Mouse (Mus musculus) bone marrow, adult 2 months (tissue): ENCODE data around the gene Eml3.

Experiments
- CTCF ChIP-seq: fragments of 200-500 bp; IDR thresholded peaks from 2 replicates; pipeline ENCODE4 v1.5.1; 2011; ENCODE audit warnings: low read length, control low read depth; ENCODE audit not compliant: control insufficient read depth, insufficient read depth
- POLR2A ChIP-seq: fragments of 200-500 bp; IDR thresholded peaks from 2 replicates; pipeline ENCODE4 v1.6.1; 2011; ENCODE audit warnings: low read depth, mild to moderate bottlenecking, control low read depth, low read length, borderline replicate concordance; ENCODE audit not compliant: control insufficient read depth

DNA sequence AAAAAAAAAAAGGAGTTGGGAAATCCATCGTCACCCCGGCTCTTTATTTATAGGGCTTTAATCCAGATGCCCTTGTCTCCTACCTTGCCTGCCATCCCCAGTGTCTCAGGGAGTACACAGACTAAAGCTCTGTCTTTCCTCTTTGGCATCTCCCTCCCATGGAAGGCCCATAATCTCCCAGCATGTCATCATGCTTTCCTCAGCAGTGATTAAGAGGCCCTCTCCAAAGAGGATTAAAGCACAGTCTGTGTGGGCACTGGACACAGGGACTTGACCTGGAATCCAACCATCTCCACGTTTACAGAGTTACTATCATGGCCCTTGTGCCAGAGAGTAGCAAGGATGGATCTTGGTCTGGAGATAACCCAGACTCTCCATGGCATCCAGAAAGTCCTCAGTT is 45.7 kb upstream of the Eml3 start, which contains the start of the genes Lbhd1 and Gm49403:
- TF ChIP-seq CTCF = no peak
- TF ChIP-seq POLR2A = no peak
